Mouse (Mus musculus) lung, postnatal 4 days (tissue): ENCODE measurements around the gene Marcksl1.

Source experiments
- DNase-seq, 2 experiments: peaks; one replicate each; pipeline ENCODE4 v3.0.0; 2021

The Marcksl1 gene

DNA sequence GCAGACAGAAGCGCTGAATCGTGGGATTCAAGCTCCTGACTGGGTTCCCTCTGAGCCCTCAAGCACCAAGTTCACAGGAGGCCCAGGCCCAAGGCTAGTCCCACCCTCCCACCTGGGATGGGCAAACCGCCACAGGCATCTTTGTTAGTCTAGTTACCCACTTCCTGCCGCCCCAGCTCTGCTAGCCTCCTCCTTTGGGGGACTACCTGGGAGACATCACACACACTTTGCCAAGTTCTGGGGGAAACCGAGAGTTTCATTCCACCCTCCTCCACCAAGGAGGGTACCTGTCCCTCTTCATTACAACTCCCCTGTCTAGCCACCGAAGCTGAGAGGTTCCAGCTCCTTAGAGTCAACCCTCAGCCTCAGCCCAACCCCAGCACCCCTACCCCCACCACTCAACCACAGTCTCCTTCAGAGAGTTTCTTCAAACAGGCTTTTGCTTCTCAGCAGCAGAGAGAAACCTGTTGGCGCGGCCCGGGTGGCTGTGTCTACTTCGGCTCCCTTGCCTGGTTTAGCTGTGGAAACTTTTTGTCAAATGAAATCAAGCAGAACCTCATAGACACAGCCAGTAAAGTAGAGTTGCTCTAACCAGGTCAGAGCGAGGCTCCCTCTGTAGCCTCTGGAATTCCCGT is 45.1 kb downstream of the Marcksl1 start:
- DNase-seq: peak; percentile 20 to 44

DNA sequence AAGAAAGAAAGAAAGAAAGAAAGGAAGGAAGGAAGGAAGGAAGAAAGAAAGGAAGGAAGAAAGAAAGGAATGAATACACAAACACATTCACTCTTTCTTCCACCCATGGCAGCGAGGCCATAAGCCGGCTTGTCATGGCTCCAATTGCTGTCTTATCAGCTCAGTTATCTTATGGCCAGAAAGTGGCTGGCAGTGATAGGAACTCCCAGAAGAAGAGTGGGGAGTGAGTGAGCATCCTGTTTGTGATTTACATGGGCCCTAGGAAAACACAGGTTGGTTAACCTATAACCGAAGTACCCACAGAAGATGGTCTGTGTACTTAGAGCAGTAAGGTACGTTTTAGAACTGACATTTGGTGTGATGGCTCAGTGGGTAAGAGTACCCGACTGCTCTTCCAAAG is 47.8 kb downstream of the Marcksl1 start:
- DNase-seq: no peak

DNA sequence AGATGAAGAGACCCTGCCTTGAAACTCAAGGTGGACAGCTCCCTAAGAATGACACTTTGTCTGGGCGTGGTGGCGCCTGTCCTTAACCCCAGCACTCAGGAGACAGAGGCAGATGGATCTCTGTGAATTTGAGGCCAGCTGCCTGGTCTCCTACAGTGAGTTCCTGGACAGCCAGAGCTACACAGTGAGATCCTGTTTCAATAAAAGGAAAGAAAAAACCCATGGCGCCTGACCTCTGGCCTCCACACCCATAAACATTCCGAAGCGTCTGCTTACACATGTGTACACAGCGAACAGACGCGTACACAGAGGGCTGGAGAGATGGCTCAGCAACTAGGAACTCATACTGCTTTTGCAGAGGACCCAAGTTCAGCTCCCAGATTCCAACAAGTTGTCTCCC is 50.3 kb downstream of the Marcksl1 start:
- peak in 1 of 2 experiments; percentile 40 for DNase-seq

- DNase-seq: no peak
Observed at GRCm38 (mm10) chr4:129565139-129565538, 51.8 kb downstream of the Marcksl1 start.
